Mouse (Mus musculus) liver, embryonic 14.5 days (tissue): ENCODE measurements around the gene Cmc1.

ENCODE experiments used
- CTCF ChIP-seq: IDR thresholded peaks from 2 replicates; pipeline ENCODE4 v1.5.1; 2016; ENCODE audit warnings: antibody characterized with exemption, low read depth, control low read depth
- EP300 ChIP-seq: IDR thresholded peaks from 2 replicates; pipeline ENCODE4 v1.6.1; 2016; ENCODE audit warnings: antibody characterized with exemption, low read depth

DNA sequence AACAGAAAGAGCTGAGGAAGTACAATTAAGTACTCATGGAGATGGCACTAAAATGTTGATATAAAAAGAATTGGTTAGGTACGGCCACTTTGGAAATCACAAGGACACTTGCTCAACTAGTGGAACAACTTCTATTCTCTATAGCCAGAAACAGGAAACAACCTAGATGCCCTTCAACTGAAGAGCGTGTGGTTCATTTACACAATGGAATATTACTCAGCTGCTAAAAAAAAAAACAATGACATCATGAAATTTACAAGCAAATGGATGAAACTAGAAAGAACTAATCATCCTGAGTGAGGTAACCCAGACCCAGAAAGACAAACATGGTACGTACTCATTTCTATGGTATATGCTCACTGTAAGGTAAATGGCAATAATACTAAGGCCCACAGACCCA, 76.6 kb downstream of the Cmc1 start:
- TF ChIP-seq CTCF (no peak), EP300 (no peak)
